Mouse (Mus musculus): ENCODE data around the gene Pip4k2b. TPM values are rescaled to one million over a fixed set of nuclear protein-coding genes. Genes with fewer than 3 reads are reported as not detected.

Gene Pip4k2b
- polyA plus RNA-seq, 2 experiments = 0.56 to 5.0 TPM

- DNase-seq (ENCODE audit: low read depth in 3 of 3, low spot score in 3 of 3) = no peak
- no peak for TF ChIP-seq EP300 (IDR thresholded peaks at IDR 0.05; ENCODE audit: low read depth)
- TF ChIP-seq CTCF (IDR thresholded peaks at IDR 0.05; ENCODE audit: low read depth) = no peak
- Histone ChIP-seq H3K27me3 (ENCODE audit: control insufficient read depth, insufficient read depth, low read length) (no peaks in the 10 kb centered on the region), H3K36me3 (replicated peaks; ENCODE audit: control insufficient read depth, insufficient read depth, low read depth) (peaks cover 29% of the 10 kb centered on the region), H3K4me2 (ENCODE audit: low read depth) (no peak overlapping the region), H3K4me1 (replicated peaks; ENCODE audit: control insufficient read depth in 2 of 2, insufficient read depth in 2 of 2, low read length in 1 of 2) (no peaks in the 10 kb centered on the region), H3K9ac (replicated peaks) (no peak overlapping the region), H3K27ac (no peak overlapping the region), H3K9me3 (ENCODE audit: control insufficient read depth, low read length) (no peaks in the 10 kb centered on the region; the same call in 1 of the 2 replicates), H3K4me3 (ENCODE audit: insufficient read depth in 1 of 2, low read depth in 2 of 2, low read length in 2 of 2) (no peak overlapping the region)
- ATAC-seq (ENCODE audit: insufficient read depth) = no peak
- 52% methylated on average over 15 of the region's 15 CpGs for WGBS (ENCODE audit: insufficient replicate concordance)
These were observed 26.1 kb downstream of the Pip4k2b start for GRCm38 (mm10) chr11:97718281-97718860.

- no peak for DNase-seq (ENCODE audit: low read depth in 3 of 3, low spot score in 3 of 3)
- no peak for ATAC-seq (ENCODE audit: insufficient read depth)
- H3K36me3 ChIP-seq (replicated peaks; ENCODE audit: control insufficient read depth, insufficient read depth, low read depth) = peaks cover 29% of the 10 kb centered on the region
- 77% methylated on average over 26 of the region's 26 CpGs for WGBS (ENCODE audit: insufficient replicate concordance)
- H3K9me3 ChIP-seq (ENCODE audit: control insufficient read depth, low read length) = no peaks in the 10 kb centered on the region; the same call in 1 of the 2 replicates
- no peak overlapping the region for H3K27ac ChIP-seq
- no peak overlapping the region for H3K4me3 ChIP-seq (ENCODE audit: insufficient read depth in 1 of 2, low read depth in 2 of 2, low read length in 2 of 2)
- H3K27me3 ChIP-seq (ENCODE audit: control insufficient read depth, insufficient read depth, low read length) = no peaks in the 10 kb centered on the region
- H3K9ac ChIP-seq (replicated peaks) = no peak overlapping the region
- TF ChIP-seq EP300 (IDR thresholded peaks at IDR 0.05; ENCODE audit: low read depth) (no peak), CTCF (IDR thresholded peaks at IDR 0.05; ENCODE audit: low read depth) (no peak)
- H3K4me1 ChIP-seq (replicated peaks; ENCODE audit: control insufficient read depth in 2 of 2, insufficient read depth in 2 of 2, low read length in 1 of 2) = no peaks in the 10 kb centered on the region
- H3K4me2 ChIP-seq (ENCODE audit: low read depth) = no peak overlapping the region
These were observed 26.9 kb downstream of the Pip4k2b start for GRCm38 (mm10) chr11:97717369-97718280.

- no peak overlapping the region for H3K4me2 ChIP-seq (ENCODE audit: low read depth)
- H3K9me3 ChIP-seq (ENCODE audit: control insufficient read depth, low read length) = no peaks in the 10 kb centered on the region
- H3K27me3 ChIP-seq (ENCODE audit: control insufficient read depth, insufficient read depth, low read length) = no peaks in the 10 kb centered on the region
- TF ChIP-seq EP300 (IDR thresholded peaks at IDR 0.05; ENCODE audit: low read depth) (no peak), CTCF (IDR thresholded peaks at IDR 0.05; ENCODE audit: low read depth) (no peak)
- DNase-seq (ENCODE audit: low read depth in 3 of 3, low spot score in 3 of 3) = no peak
- H3K36me3 ChIP-seq (replicated peaks; ENCODE audit: control insufficient read depth, insufficient read depth, low read depth) = peaks cover 15% of the 10 kb centered on the region
- no peaks in the 10 kb centered on the region for H3K4me1 ChIP-seq (replicated peaks; ENCODE audit: control insufficient read depth in 2 of 2, insufficient read depth in 2 of 2, low read length in 1 of 2)
- H3K27ac ChIP-seq = no peak overlapping the region
- H3K9ac ChIP-seq (replicated peaks) = no peak overlapping the region
- no peak for ATAC-seq (ENCODE audit: insufficient read depth)
- no peak overlapping the region for H3K4me3 ChIP-seq (ENCODE audit: insufficient read depth in 1 of 2, low read depth in 2 of 2, low read length in 2 of 2)
- 79% methylated on average over 8 of the region's 8 CpGs for WGBS (ENCODE audit: insufficient replicate concordance)
These were observed 28.5 kb downstream of the Pip4k2b start for GRCm38 (mm10) chr11:97716021-97716420.

GRCm38 (mm10) chr11:97714784-97715760, 29.4 kb downstream of the Pip4k2b start:
- TF ChIP-seq EP300 (IDR thresholded peaks at IDR 0.05; ENCODE audit: low read depth) (no peak), CTCF (IDR thresholded peaks at IDR 0.05; ENCODE audit: low read depth) (no peak)
- Histone ChIP-seq H3K4me2 (ENCODE audit: low read depth) (no peak overlapping the region), H3K4me1 (replicated peaks; ENCODE audit: control insufficient read depth in 2 of 2, insufficient read depth in 2 of 2, low read length in 1 of 2) (no peaks in the 10 kb centered on the region; a peak in 1 of 4 replicates), H3K27me3 (ENCODE audit: control insufficient read depth, insufficient read depth, low read length) (no peaks in the 10 kb centered on the region), H3K4me3 (ENCODE audit: insufficient read depth in 1 of 2, low read depth in 2 of 2, low read length in 2 of 2) (no peak overlapping the region), H3K9me3 (ENCODE audit: control insufficient read depth, low read length) (no peaks in the 10 kb centered on the region), H3K36me3 (replicated peaks; ENCODE audit: control insufficient read depth, insufficient read depth, low read depth) (peaks cover 12% of the 10 kb centered on the region), H3K27ac (no peak overlapping the region), H3K9ac (replicated peaks) (no peak overlapping the region)
- DNase-seq (ENCODE audit: low read depth in 3 of 3, low spot score in 3 of 3) (no peak), ATAC-seq (ENCODE audit: insufficient read depth) (no peak)
- 71% methylated on average over 14 of the region's 14 CpGs for WGBS (ENCODE audit: insufficient replicate concordance)
